Mouse (Mus musculus): ENCODE measurements at regions not wholly inside any gene's neighbourhood (a gene's known extent, or its start where the extent isn't known, plus 50 kb on each side); places are given as distances from the start of the nearest gene placed in this dataset.

DNA sequence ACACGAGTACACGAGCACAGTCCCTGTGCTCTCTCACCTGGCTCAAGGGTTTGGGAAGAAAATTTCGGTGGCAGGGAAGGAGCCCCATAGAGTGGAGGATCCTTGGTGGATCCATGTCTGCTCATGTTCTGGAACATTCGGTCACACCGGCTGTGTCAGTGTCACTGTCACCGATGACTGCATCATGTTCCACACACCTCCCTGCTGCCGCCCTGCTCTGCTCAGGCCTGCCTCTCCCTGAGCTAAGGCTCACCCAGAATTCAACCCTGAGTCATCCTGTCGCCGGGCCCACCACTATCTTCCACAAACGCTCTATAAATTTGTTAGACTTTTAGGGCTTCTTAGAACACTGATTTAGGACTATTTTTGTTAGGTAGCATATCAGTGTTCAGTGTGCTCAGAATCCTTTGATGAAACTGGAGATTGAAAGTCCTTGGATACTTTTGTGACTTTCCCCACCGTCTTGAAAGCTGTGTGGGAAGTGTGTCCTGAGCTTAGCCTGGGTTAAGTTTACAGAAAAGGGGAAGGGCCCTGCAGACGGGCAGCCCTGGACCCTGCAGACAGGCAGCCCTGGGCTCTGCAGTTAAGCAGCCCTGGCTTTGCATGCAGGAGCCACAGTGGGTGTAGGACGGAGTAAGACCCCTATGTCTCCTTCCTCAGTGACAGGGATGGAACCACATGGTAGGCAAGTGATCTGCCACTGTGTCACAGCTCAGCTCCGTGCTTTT, 126.9 kb downstream of the Zfp281 start:
- no peak for TF ChIP-seq GATA4 (IDR thresholded peaks at IDR 0.05; ENCODE audit: insufficient replicate concordance, low read length)

DNA sequence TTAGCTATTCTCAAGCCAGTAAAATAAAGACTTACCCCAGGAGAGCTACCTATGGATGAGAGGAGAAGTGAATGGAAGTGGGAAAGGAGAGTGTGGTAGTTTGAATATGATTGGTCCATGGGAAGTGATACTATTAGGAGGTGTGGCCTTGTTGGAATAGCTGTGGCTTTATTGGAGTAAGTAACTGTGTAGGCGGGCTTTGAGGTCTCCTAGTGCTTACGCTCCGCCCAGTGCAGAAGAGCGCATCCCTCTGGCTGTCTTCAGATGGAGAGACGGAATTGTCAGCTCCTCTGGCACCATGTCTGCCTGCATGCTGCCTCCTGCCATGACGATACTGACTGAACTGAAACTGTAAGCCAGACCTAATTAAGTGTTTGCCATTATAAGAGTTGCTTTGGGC, 129.6 kb downstream of the Zfp281 start:
- no peak for TF ChIP-seq GATA4 (IDR thresholded peaks at IDR 0.05; ENCODE audit: insufficient replicate concordance, low read length)

DNA sequence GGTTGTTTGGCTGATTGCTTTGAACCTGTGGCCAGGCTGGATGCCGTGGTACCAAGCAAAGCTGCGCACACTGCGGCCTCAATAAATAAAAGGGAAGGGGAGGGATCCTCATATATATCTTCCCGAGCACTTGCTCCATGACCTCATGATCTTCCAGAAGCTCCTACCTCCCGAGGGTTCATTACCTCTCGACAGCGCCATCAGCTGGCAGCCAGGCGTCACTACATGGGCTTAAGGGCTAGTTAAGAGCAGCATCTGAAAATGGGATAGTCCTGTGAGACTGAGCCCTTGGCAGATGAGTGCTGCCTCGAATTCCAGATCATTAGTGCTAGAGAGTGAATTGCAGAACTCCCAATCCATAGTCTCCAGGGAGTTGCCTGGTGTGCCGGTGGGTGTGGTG, 134.0 kb downstream of the Zfp281 start:
- no peak for TF ChIP-seq GATA4 (IDR thresholded peaks at IDR 0.05; ENCODE audit: insufficient replicate concordance, low read length)

DNA sequence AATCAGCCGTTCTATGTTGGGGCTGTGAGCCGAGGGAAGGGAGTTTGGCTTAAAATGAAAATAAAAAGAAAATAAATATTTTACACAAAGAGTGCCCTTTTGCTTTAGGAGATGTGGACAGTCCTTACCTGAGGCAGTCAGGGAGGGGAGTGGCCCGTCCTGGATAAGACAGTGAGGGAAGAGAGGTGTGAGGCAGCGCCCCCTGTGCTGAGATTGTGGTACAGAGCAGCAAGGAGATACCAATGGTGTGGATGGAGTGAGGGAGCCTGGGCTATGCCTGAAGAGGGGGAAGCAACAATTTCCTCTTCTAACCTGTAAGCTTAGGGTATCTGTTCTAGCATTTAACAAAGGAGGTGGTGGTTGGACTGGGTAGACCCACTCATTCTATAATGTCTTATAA, 134.5 kb downstream of the Zfp281 start:
- TF ChIP-seq GATA4 (IDR thresholded peaks at IDR 0.05; ENCODE audit: insufficient replicate concordance, low read length): no peak

DNA sequence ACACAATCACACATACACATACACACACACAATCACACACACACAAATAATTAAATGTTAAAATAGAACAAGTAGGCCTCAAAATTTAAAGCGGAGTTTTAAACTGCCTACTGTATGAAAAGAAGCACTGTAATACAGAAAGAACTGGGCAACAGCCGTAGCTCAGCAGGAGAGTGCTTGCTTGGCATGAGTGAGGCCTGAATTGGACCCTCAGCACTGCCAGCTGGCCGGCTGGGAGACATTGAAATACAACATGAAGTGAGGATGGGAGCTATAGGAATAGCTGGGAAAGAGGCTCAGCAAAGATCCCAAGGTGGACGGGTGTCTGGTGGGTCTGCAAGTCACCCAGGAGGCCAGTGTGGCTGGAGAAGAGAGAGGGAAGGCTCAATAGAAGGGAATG, 136.8 kb downstream of the Zfp281 start:
- TF ChIP-seq GATA4 (IDR thresholded peaks at IDR 0.05; ENCODE audit: insufficient replicate concordance, low read length): no peak

DNA sequence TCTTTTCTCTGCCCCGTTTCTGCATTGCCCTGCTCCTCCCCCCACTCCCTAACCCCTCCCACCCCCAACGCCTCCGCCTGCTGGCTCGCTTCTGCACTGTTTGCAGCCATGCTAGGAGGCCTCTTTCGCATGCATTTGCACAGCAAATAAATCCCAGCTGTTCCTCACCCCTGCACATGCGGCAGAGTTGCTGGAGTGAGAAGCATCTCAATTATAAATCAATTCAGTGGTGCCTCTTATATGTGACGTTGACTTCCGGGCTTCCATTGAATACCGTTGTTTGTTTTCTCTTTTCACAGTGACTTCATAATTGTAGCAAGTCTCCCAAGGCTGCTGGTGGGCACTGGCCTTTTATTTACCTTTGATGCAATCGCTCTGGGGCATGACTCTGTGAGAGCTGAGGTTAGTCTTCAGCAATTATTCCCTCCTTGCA, 144.3 kb downstream of the Zfp281 start:
- TF ChIP-seq GATA4 (IDR thresholded peaks at IDR 0.05; ENCODE audit: insufficient replicate concordance, low read length): no peak

DNA sequence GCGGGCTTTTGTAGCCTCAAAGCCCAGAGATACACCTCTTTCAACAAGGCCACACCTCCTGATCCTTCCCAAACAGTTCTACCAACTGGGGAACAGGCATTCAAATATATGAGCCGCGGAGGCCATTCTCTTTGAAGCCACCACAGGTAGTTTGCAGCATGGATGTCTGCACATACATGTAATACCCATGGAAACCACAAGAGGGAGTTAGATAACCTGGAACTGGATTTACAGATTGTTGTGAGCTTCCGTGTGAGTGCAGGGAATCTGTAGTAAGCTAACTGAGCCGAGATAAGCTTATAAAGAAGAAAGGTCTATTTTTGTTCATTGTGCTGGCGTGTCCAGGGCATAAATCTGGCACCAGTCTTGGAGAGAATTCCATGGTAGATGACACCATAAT, 149.0 kb downstream of the Zfp281 start:
- no peak for TF ChIP-seq GATA4 (IDR thresholded peaks at IDR 0.05; ENCODE audit: insufficient replicate concordance, low read length)

DNA sequence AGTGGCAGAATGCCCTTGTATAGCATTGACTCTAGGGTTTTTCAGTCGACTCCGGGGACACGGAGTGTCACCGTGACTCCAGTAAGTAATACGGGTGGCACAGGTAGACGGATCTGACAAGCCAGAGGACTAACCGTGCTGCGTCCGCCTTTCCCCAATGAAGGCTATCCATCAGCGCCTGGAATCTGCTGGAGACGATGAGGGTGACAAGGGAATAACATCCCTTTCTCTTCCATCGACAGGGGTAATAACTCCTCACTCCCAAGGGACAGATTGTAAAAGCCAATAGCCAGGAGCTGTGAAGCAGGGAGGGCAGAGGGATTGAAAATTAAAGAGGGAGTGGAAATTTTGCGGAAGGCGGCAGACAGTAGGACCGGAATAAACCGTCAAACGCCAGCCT, 151.5 kb downstream of the Zfp281 start:
- TF ChIP-seq GATA4 (IDR thresholded peaks at IDR 0.05; ENCODE audit: insufficient replicate concordance, low read length): no peak

DNA sequence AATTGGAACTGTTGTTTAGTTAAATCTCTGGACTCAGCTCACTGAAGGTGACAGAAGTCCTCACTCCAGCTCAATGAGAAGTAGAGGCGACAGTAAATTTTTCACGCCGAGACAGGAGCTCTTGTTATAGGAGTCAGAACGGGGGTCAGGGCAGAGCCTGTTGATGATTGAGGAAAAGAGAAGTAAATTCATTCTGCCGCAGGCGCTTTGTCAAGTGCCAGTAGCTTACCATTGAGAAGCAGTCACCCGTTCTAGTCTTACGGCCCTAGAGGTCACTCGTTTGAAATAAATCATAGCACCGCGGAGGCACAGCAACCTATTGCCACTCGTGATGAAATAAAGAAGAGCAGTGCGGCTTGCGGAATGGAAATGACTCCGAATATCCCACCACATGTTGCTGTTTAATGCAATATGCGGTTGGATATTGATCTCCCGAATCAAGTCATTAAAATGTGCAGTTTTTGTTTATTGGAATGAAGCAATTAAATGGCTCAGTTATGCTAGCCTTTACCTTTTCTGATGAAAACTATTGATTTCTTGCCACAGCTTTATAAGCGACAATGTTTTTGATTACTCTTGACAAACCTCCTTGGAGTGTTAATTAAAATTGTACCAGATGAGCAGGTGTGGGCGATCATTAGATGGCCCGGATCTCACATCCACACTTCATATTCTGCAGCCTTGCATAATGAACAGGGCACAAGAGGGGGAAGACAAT, 152.7 kb downstream of the Zfp281 start:
- no peak for TF ChIP-seq GATA4 (IDR thresholded peaks at IDR 0.05; ENCODE audit: insufficient replicate concordance, low read length)

DNA sequence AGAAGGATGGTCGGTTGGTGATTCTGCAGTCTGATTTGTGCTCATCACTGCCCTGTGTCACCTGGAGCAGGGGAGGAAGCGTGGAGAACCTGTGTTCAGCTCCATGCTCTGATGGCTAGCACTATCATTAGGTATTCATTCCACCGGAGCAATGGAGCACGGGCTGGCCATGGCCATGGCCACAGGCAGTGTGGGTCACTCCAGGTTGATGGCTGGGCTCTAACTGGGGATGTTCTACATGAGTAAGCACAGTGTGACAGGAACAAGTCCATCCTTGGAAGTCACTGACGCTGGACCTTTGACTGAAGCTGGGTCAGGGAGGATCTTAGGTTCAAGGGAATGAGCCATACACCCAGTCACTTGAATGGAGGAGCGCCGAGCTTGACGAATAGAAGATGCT, 154.7 kb downstream of the Zfp281 start:
- no peak for TF ChIP-seq GATA4 (IDR thresholded peaks at IDR 0.05; ENCODE audit: insufficient replicate concordance, low read length)

DNA sequence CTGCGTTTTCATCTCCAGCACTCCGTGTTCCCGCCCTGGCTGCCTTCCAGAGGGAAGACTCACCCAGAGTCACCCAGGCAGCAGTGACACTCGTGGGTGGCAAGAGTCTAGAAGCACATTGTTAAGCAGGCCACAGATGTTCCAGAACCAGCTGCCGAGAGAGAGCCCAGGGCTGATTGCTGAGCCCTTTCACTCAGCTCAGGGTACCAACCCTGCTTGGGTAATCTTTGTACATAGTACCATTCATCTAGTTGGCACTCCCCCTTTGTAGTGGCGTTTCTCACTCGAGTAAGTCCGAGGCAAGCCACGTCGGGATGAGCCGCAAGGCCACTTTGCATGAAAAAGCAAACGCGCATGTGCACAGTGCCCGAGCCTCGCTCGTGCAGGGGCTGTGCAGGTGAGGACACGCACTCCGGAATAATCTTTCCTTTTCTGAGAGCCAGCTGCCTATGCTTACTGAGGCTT, 156.9 kb downstream of the Zfp281 start:
- no peak for TF ChIP-seq GATA4 (IDR thresholded peaks at IDR 0.05; ENCODE audit: insufficient replicate concordance, low read length)

DNA sequence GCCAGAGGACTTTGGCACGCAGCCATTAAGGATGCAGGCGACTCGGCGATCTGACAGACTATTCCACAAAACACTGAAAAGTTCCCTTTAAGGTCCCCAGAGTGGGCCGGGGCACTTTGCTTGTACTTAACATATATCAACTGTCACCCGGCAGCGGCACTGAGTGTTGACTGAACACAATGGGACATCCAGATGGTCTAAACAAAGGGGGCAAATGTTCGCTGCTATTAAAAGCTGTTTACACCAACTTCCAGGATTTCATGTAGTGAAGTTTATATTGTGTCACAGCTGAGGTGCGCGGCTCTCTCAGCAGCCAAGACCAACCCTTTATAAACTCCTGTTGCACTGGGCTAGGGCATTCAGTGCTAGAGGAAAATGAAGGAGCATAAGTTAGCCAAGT, 157.6 kb downstream of the Zfp281 start:
- TF ChIP-seq GATA4 (IDR thresholded peaks at IDR 0.05; ENCODE audit: insufficient replicate concordance, low read length): no peak

DNA sequence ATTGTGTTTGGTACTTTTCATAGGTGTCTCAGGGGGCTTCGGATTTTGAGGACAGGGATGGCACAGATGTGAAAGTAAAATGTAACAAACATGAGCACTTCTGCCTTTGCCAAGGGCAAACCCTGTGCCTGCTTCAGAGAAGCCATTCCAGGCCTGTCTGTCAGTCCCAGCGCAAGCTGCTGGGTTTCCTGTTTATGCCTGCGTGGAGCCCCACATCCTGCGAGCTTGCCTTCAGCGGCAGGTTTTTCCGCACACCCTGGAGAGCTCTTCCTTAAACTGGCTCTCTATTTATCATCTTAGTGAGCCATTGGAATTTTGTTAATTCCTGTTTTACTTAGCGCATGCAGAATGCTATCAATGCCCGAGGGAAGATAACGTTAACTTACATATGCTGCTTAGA, 159.5 kb downstream of the Zfp281 start:
- peak; percentile 46; the same call in 1 of the 2 replicates for TF ChIP-seq GATA4 (IDR thresholded peaks at IDR 0.05; ENCODE audit: insufficient replicate concordance, low read length)

DNA sequence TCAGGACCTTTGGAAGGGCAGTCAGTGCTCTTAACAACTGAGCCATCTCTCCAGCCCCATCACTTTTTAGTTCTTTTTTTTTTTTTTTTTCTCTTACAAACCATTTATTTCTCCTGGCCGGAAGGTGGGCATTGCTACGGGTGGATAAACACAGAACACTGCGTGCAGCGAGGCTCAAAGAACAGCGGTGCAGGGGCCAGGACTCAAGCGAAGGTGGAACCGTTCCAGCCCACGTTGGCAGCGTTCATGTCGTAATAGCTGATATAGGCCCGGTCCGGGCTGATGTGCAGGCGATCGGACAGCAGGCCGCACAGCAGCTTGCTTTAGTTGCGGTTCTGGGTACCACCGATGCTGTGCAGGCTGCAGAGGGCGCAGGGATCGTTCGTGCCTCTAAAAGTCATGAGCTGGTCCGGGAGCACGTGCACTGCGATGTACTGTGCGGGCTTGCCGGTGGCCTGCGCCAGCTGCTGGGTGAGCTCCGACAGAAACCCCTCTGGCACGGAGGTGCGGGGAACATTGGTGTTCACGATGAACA, 164.3 kb downstream of the Zfp281 start:
- no peak for TF ChIP-seq GATA4 (IDR thresholded peaks at IDR 0.05; ENCODE audit: insufficient replicate concordance, low read length)

DNA sequence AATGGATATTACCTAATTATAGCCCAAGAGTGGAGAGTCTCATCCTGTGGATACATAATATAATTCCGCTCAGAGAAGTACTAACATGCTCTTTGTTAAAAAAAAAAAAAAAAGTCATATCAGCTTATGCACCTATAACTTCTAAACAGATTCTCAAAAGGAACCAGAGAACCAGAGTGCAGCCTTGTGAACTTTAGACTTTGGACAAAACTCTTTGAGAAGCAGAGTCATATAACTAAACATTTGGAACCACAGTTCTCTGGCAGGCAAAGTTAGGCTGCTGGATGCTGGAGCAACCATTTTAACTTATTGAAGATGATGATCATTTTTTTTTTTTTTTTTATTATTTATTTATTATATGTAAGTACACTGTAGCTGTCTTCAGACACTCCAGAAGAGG, 166.9 kb downstream of the Zfp281 start:
- TF ChIP-seq GATA4 (IDR thresholded peaks at IDR 0.05; ENCODE audit: insufficient replicate concordance, low read length): no peak

Measured in liver, adult (tissue).